Comparison of ENCODE assay signal across 23 mouse cellular contexts in the genomic region with DNA sequence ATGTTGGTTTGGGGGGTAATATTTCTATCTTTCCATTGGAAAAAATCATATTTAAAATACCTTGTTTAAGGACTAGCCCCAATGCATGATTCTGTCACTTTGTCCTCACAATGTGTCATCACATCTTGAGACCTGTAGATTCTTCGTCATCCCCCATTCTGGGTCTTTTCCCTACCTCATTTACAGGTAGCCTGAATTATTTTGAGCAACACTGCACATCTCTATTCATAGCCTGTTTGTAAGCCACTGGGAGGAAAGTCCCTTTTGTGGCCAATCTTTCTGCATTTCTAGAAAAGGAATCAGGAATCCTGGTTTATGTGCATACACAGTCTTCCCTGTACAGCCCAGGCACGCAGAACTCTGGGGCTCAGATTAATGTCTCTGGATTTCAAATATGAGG.
"Had no signal": no experiment of that assay in that cellular context is flagged by ENCODE, and none has a peak within 500 bp of the region (broad histone marks: within the 10 kb centered on the region; RNA-seq: fewer than 3 reads in every experiment).

No protein-coding gene starts in this region.

- H3K9me3 ChIP-seq: liver, embryonic 13.5 days; liver, embryonic 15.5 days; lung, embryonic 15.5 days; midbrain, embryonic 10.5 days; midbrain, embryonic 12.5 days; neural tube, embryonic 12.5 days had no signal

- H3K36me3 ChIP-seq: liver, embryonic 13.5 days; liver, embryonic 15.5 days; lung, embryonic 15.5 days; midbrain, embryonic 10.5 days; midbrain, embryonic 12.5 days had no signal

- H3K4me2 ChIP-seq: liver, embryonic 13.5 days; liver, embryonic 15.5 days; lung, embryonic 15.5 days; midbrain, embryonic 12.5 days; neural tube, embryonic 12.5 days had no signal

- H3K4me3 ChIP-seq: liver, embryonic 13.5 days; liver, embryonic 15.5 days; lung, embryonic 15.5 days; midbrain, embryonic 10.5 days; midbrain, embryonic 12.5 days; myocyte; neural tube, embryonic 12.5 days had no signal

- H3K27me3 ChIP-seq: liver, embryonic 13.5 days; liver, embryonic 15.5 days; lung, embryonic 15.5 days; midbrain, embryonic 12.5 days; neural tube, embryonic 12.5 days had no signal

- H3K27ac ChIP-seq: liver, embryonic 13.5 days; liver, embryonic 15.5 days; lung, embryonic 15.5 days; macrophage; midbrain, embryonic 10.5 days; neural tube, embryonic 12.5 days had no signal

- H3K4me1 ChIP-seq: liver, embryonic 13.5 days; liver, embryonic 15.5 days; lung, embryonic 15.5 days; neural tube, embryonic 12.5 days had no signal

- H3K9ac ChIP-seq: liver, embryonic 13.5 days; liver, embryonic 15.5 days; liver, postnatal 0 days; lung, embryonic 15.5 days; midbrain, embryonic 12.5 days; neural tube, embryonic 12.5 days had no signal

- ATAC-seq: liver, postnatal 0 days; lung, postnatal 0 days; midbrain, embryonic 16.5 days had no signal

- DNase-seq: liver, embryonic 13.5 days; liver, postnatal 0 days; lung, adult 2 months; lung, postnatal 14 days; lung, postnatal 36 days; midbrain, embryonic 14.5 days; retina, postnatal 1 day; right cerebral cortex, adult 18-20 months; right cerebral cortex, postnatal 25 days; right cerebral cortex, postnatal 4 days; spleen, adult 18-20 months; thymus, adult 18-20 months; thymus, postnatal 25 days; thymus, postnatal 4 days had no signal
